Mouse (Mus musculus) C2C12 (cell line): Measurements from ENCODE around the gene Speg.

Experiments used
- CTCF ChIP-seq: IDR thresholded peaks from one replicate; pipeline ENCODE4 v1.5.1; 2011; ENCODE audit not compliant: control insufficient read depth, insufficient read depth, insufficient read length
- FOSL1 ChIP-seq: IDR thresholded peaks from one replicate; pipeline ENCODE4 v1.8.0; 2011; ENCODE audit warnings: mild to moderate bottlenecking, low read length; ENCODE audit not compliant: poor library complexity, insufficient read depth, severe bottlenecking
- MAX ChIP-seq: IDR thresholded peaks from one replicate; pipeline ENCODE4 v1.6.1; 2011; ENCODE audit warnings: mild to moderate bottlenecking, control low read depth
- MYOD1 ChIP-seq: IDR thresholded peaks from one replicate; pipeline ENCODE4 v1.6.1; 2011; ENCODE audit warnings: low read depth; ENCODE audit not compliant: control insufficient read depth, insufficient read length
- MYOG ChIP-seq: IDR thresholded peaks from one replicate; pipeline ENCODE4 v1.6.1; 2011; ENCODE audit not compliant: control insufficient read depth, insufficient read length; ENCODE audit errors: extremely low read depth
- USF1 ChIP-seq: IDR thresholded peaks from one replicate; pipeline ENCODE4 v1.6.1; 2011; ENCODE audit warnings: low read depth, mild to moderate bottlenecking, control low read depth, moderate library complexity

- TF ChIP-seq MYOD1 (no peak), CTCF (no peak), MYOG (no peak), USF1 (no peak), FOSL1 (no peak), MAX (no peak)
These were observed 2.6 kb upstream of the Speg start for GRCm38 (mm10) chr1:75372450-75372849.
